Comparison of ENCODE assay signal across 24 mouse cellular contexts in the genomic region with DNA sequence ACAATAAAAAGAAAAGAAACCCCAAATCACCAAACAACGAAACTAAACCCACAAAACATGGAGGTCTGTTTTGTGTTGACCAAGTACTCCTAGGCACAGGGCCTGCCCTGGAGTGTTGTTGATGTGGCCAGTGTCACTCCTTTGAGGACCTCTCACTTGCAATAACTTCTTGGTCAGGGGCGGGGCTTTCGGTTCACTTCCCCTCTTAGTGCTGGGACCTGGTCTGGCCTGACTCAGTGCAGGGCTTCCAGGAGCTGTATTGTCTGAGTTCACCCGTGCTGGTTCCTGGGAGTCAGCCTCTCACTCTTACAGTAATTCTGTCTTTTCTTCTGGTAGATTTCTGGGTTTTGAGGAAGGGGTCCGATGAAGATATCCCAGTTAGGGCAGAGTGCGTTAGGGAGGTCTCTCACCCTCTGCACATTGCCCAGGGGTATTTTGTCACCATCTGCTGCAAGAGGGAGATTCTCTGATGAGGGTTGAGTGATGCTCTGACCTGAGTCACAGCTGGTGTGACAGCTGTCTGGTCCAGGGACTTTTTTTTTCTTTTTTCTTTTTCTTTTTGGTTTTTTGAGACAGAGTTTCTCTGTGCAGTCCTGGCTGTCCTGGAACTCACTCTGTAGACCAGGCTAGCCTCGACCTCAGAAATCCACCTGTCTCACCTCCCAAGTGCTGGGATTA.
DNase-seq lines count a peak whose midpoint lies in the region; ATAC-seq and TF ChIP-seq lines count a peak whose summit lies in the region.
"Had no signal": no experiment of that assay in that cellular context is flagged by ENCODE, and none has a peak within 500 bp of the region (broad histone marks: within the 10 kb centered on the region; RNA-seq: fewer than 3 reads in every experiment).

No protein-coding gene starts in this region.

- H3K9me3 ChIP-seq in heart, embryonic 11.5 days (replicated peaks; ENCODE audit: control insufficient read depth, low read length) = no peaks in the 10 kb centered on the region; the same call in 1 of the 2 replicates
- H3K9me3 ChIP-seq in CH12.LX (replicated peaks; ENCODE audit: low read length) = peaks cover 30% of the 10 kb centered on the region
- H3K9me3 ChIP-seq in heart, postnatal 0 days (replicated peaks; ENCODE audit: control insufficient read depth, low read length) = peaks cover 5% of the 10 kb centered on the region; the same call in 1 of the 2 replicates
- H3K9me3 ChIP-seq: limb, embryonic 15.5 days; liver, embryonic 15.5 days had no signal

- peaks cover 25% of the 10 kb centered on the region for H3K4me1 ChIP-seq in heart, embryonic 11.5 days (ENCODE audit: control insufficient read depth, insufficient read depth, low read length)
- H3K4me1 ChIP-seq in CH12.LX (ENCODE audit: control insufficient read depth in 1 of 2, insufficient read depth in 2 of 2) = peaks cover 7 to 20% of the 10 kb centered on the region in 2 experiments
- peaks cover 41% of the 10 kb centered on the region for H3K4me1 ChIP-seq in heart, postnatal 0 days (ENCODE audit: control insufficient read depth, insufficient read depth)

- no peaks in the 10 kb centered on the region for H3K27me3 ChIP-seq in heart, embryonic 11.5 days (ENCODE audit: control insufficient read depth, insufficient read depth, low read length)
- H3K27me3 ChIP-seq in CH12.LX (replicated peaks) = no peaks in the 10 kb centered on the region
- H3K27me3 ChIP-seq in heart, postnatal 0 days (ENCODE audit: control insufficient read depth, insufficient read depth, low read length) = no peaks in the 10 kb centered on the region
- H3K27me3 ChIP-seq: limb, embryonic 15.5 days; neural tube, embryonic 12.5 days had no signal

- no peaks in the 10 kb centered on the region for H3K79me2 ChIP-seq in CH12.LX (replicated peaks; ENCODE audit: control insufficient read depth, extremely low read depth, insufficient read depth, poor library complexity, severe bottlenecking)

- 54% methylated on average over 7 of the region's 7 CpGs for WGBS in heart, embryonic 11.5 days (ENCODE audit: insufficient replicate concordance)
- 42% methylated on average over 7 of the region's 7 CpGs for WGBS in heart, postnatal 0 days

- no peak for DNase-seq in heart, postnatal 14 days
- DNase-seq in 416B (ENCODE audit: low read depth) = peak; percentile 53
- peak; percentile 49 for DNase-seq in CH12.LX (ENCODE audit: extremely low read depth)
- DNase-seq in heart, postnatal 0 days (ENCODE audit: low spot score) = peak; percentile 29
- DNase-seq in cerebellum, adult 9-11 months = no peak
- DNase-seq in kidney, postnatal 4 days = no peak
- DNase-seq: adrenal gland, postnatal 10 days; cerebellum, postnatal 10 days; embryo, embryonic 11 days; gastrocnemius, postnatal 10 days; kidney, adult 11 months; right cerebral cortex, adult 18-20 months; thymus, postnatal 25 days had no signal

- peak; percentile 57 for TF ChIP-seq EP300 in CH12.LX (IDR thresholded peaks at IDR 0.05; ENCODE audit: low read length)
- TF ChIP-seq EP300 in heart, postnatal 0 days (IDR thresholded peaks at IDR 0.05; ENCODE audit: low read depth) = no peak

- H3K4me2 ChIP-seq in heart, embryonic 11.5 days = peak overlapping the region; percentile 61
- H3K4me2 ChIP-seq in CH12.LX (ENCODE audit: insufficient read depth, low read depth, poor library complexity, severe bottlenecking) = no peak overlapping the region
- no peak overlapping the region for H3K4me2 ChIP-seq in heart, postnatal 0 days (ENCODE audit: low read depth, low read length)
- H3K4me2 ChIP-seq: limb, embryonic 15.5 days; liver, embryonic 15.5 days; neural tube, embryonic 12.5 days had no signal

- H3K36me3 ChIP-seq in heart, embryonic 11.5 days (ENCODE audit: control insufficient read depth, insufficient read depth, low read length) = no peaks in the 10 kb centered on the region
- H3K36me3 ChIP-seq in CH12.LX (replicated peaks in 1 of 2; ENCODE audit: control insufficient read depth in 1 of 2, insufficient read depth in 1 of 2, low read length in 1 of 2) = no peaks in the 10 kb centered on the region
- no peaks in the 10 kb centered on the region for H3K36me3 ChIP-seq in heart, postnatal 0 days (replicated peaks; ENCODE audit: control insufficient read depth, insufficient read depth, low read length)
- H3K36me3 ChIP-seq: limb, embryonic 15.5 days; liver, embryonic 15.5 days; neural tube, embryonic 12.5 days had no signal

- intact Hi-C loops in heart, postnatal 14 days (cut with DNase I) = no loop called here

- ATAC-seq in heart, embryonic 11.5 days (replicated peaks; ENCODE audit: insufficient number of reproducible peaks, low FRiP score, low TSS enrichment) = no peak
- no peak for ATAC-seq in heart, postnatal 0 days (ENCODE audit: insufficient read depth, low read depth)
- ATAC-seq in frontal cortex, adult (ENCODE audit: low TSS enrichment) = no peak
- ATAC-seq: activated CD4-positive, CD25-positive, alpha-beta regulatory T cell, adult 4 months; hindbrain, postnatal 0 days; lung, postnatal 0 days; midbrain, embryonic 16.5 days had no signal

- peak overlapping the region; percentile 67 for H3K9ac ChIP-seq in heart, embryonic 11.5 days (ENCODE audit: low read depth, low read length)
- H3K9ac ChIP-seq in CH12.LX (ENCODE audit: insufficient read depth, low read depth) = no peak overlapping the region
- H3K9ac ChIP-seq in heart, postnatal 0 days (replicated peaks; ENCODE audit: low read depth, low read length) = no peak overlapping the region
- H3K9ac ChIP-seq: limb, embryonic 15.5 days; liver, embryonic 15.5 days; neural tube, embryonic 12.5 days had no signal

- dilution Hi-C loops in CH12.LX (cut with MboI; ENCODE audit: extremely low pct_ligation_motif_present, extremely low pct_unique_long_range_greater_than_20kb, low sequenced_read_pairs) = no loop called here

- TF ChIP-seq CTCF in CH12.LX (conservative IDR thresholded peaks at IDR 0.05 in 1 of 2, IDR thresholded peaks at IDR 0.05 in 1 of 2; ENCODE audit: low read depth in 2 of 2, low read length in 2 of 2) = no peak
- TF ChIP-seq CTCF in heart, postnatal 0 days (IDR thresholded peaks at IDR 0.05; ENCODE audit: low read depth) = no peak

- in situ Hi-C loops in CH12.LX (cut with MboI; ENCODE audit: low pct_ligation_motif_present, low pct_unique_long_range_greater_than_20kb, low sequenced_read_pairs) = no loop called here

- TF ChIP-seq RAD21 in CH12.LX (IDR thresholded peaks at IDR 0.05; ENCODE audit: low read depth, low read length) = no peak

- peak overlapping the region; percentile 98 for H3K27ac ChIP-seq in heart, embryonic 11.5 days (ENCODE audit: low read depth, low read length)
- no peak overlapping the region for H3K27ac ChIP-seq in CH12.LX (ENCODE audit: insufficient read depth, low read depth)
- peak overlapping the region; percentile 98 for H3K27ac ChIP-seq in heart, postnatal 0 days (ENCODE audit: low read depth)
- H3K27ac ChIP-seq: hindbrain, postnatal 0 days; kidney, postnatal 0 days; limb, embryonic 15.5 days; liver, embryonic 15.5 days; neural tube, embryonic 12.5 days had no signal

- no peak overlapping the region for H3K4me3 ChIP-seq in heart, embryonic 11.5 days (ENCODE audit: low read depth, low read length)
- H3K4me3 ChIP-seq in CH12.LX (replicated peaks in 1 of 3; ENCODE audit: low read depth in 2 of 3, low read length in 2 of 3, poor library complexity in 1 of 3) = no peak overlapping the region
- no peak overlapping the region for H3K4me3 ChIP-seq in heart, postnatal 0 days (ENCODE audit: low read depth, low read length)
- H3K4me3 ChIP-seq: limb, embryonic 15.5 days; liver, embryonic 15.5 days; megakaryocyte, embryonic 14.5 days; neural tube, embryonic 12.5 days had no signal

- no peak for TF ChIP-seq POLR2A in CH12.LX (IDR thresholded peaks at IDR 0.05; ENCODE audit: low read depth, low read length)

TF ChIP-seq in CH12.LX, 34 proteins besides CTCF, POLR2A, EP300 and RAD21:
- TF ChIP-seq JUND (conservative IDR thresholded peaks at IDR 0.05; ENCODE audit: low read depth, low read length) = no peak
- no peak for TF ChIP-seq HCFC1 (IDR thresholded peaks at IDR 0.05; ENCODE audit: low read depth, low read length)
- peak; percentile 27; the same call in 1 of the 2 replicates for TF ChIP-seq SIN3A (IDR thresholded peaks at IDR 0.05; ENCODE audit: low read length)
- TF ChIP-seq BHLHE40 (IDR thresholded peaks at IDR 0.05; ENCODE audit: low read depth, low read length) = peak; percentile 43; the same call in 1 of the 2 replicates
- peak; percentile 80 for TF ChIP-seq ZNF384 (IDR thresholded peaks at IDR 0.05; ENCODE audit: low read depth, low read length)
- TF ChIP-seq MXI1 (IDR thresholded peaks at IDR 0.05; ENCODE audit: low read depth, low read length) = 0 out of 2 replicates have a peak, but pooled peaks have one; percentile 34
- 0 out of 2 replicates have a peak, but pooled peaks have one; percentile 19 for TF ChIP-seq IRF4 (IDR thresholded peaks at IDR 0.05; ENCODE audit: low read depth, low read length)
- 0 out of 2 replicates have a peak, but pooled peaks have one; percentile 15 for TF ChIP-seq MAX (IDR thresholded peaks at IDR 0.05; ENCODE audit: low read length)
- TF ChIP-seq ETS1 (conservative IDR thresholded peaks at IDR 0.05; ENCODE audit: low read depth, low read length) = peak; percentile 61
- TF ChIP-seq ZC3H11A (IDR thresholded peaks at IDR 0.05; ENCODE audit: low read depth, low read length) = no peak
- TF ChIP-seq USF2 (conservative IDR thresholded peaks at IDR 0.05; ENCODE audit: low read depth, low read length) = no peak
- TF ChIP-seq TCF12 (IDR thresholded peaks at IDR 0.05; ENCODE audit: low read depth, low read length) = peak; percentile 51; the same call in 1 of the 2 replicates
- no peak for TF ChIP-seq POLR2AphosphoS2 (IDR thresholded peaks at IDR 0.05; ENCODE audit: low read depth, low read length)
- TF ChIP-seq NRF1 (IDR thresholded peaks at IDR 0.05; ENCODE audit: low read depth, low read length) = 0 out of 2 replicates have a peak, but pooled peaks have one; percentile 4

Comparison
In these comparisons a context has a peak if more than half of its experiments do, and no peak if none do; other contexts are left out.
1. DNase-seq: peak in 416B (single experiment), CH12.LX (single experiment) and heart, postnatal 0 days (single experiment); none in heart, postnatal 14 days (0 of 2), cerebellum, adult 9-11 months (single experiment) and kidney, postnatal 4 days (0 of 2).